Mouse (Mus musculus): ENCODE results near the gene Lzic.
"Not testable (repeated sequence)": the region's sequence is repeated elsewhere in the genome, so short reads cannot be mapped to it uniquely, and the experiment has no call there.

Lzic gene

DNA sequence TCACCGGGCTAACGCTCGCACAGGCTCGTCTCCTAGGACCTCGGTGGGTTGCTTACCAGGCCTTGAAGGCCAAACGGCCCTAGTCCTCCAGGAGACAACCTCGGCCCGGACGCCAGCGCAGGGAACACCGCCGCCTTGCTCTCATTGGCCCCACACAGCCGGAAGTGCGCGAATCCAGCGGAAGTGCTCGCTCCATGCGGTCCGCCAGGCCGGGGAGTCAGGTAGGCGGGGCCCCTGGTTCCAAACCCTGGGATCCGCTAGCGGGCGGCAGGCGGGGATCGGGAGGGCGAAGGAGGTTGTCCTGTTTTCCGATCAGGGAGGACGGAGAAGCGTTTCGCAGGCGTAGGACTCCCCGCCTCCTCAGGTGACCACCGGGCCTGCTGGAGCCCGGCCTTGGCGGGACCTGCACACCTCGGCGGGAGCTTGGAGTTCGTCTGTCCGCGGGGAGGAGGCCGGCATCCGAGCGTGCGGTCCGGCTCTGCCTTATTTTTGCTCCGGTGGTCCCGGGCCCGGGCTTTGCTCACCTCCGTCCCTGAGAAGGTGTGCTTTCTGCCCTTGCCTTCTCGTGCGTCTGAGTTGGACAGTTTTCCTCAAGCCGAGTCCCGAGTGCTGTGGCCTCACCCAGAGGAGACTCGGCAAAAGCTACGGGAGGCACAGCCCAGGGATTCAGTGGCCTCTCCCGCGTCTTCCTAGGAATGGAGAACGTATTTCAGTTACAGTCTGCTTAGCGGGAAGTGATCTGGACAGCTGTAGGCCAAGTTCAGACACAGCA, at the start of gene Lzic, which contains the start of gene Nmnat1:
TSS of gene Lzic (plus strand) at position 177 of the 772 bp plus-strand sequence.
TSS of gene Nmnat1 (minus strand) at position 150 of the 772 bp plus-strand sequence.
- DNase-seq (ENCODE audit: low read depth, low spot score), result peak; percentile 96

DNA sequence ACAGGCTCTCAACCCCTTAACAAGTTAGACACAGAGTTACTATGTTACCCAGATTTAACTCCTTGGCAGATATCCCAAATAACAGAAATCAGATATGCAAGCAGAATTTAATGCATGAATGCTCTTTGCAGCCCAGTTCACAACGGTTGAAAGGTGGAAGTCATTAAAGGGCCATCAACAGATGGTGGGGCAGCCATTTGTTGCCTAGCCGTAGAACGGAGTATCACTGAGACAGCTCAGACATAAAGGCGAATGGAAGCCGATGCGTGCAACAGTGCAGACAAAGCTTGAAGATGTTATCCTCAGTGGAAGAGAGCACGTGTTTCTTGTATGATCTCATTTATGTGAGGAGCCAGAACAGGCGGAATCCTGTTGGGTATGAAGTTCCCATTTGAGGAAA, 44.5 kb upstream of the Lzic start:
- no peak for DNase-seq (ENCODE audit: low read depth, low spot score)

DNA sequence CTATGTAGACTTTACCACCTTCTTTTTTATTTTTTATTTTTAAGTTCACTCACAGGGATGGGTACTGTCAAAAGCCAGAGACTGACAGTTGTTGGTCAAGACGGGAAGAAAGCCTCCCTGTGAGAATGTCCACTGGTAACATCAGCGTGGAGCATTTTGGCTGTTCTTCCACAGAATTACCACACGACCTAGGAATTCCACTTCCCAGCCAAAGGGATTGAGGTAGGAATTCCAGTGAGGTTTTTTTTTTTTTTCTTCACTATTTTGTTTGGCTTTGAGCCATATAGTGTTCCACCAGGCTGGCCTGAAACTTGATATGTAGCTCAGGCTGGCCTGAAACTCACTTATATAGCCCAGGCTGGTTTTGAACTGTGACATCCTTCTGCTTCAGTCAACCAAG, 42.6 kb upstream of the Lzic start:
- no peak for DNase-seq (ENCODE audit: low read depth, low spot score)

DNA sequence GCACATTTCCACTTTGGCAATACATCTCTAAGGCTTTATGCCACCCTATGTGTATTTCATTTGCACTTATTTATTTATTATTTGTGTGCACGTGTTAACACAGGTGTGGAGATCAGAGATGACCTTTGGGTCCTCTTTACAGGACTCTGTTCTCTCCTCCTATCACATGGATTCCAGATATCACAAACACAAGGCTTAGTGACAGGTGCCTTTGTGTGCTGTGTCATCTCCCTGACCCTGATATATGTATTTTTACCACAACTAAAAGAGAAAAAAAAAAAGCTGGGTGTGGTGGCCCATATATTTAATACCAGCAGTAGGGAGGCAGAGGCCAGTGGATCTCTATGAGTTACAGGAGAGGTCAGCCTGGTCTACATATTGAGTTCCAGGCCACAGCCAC, 40.6 kb upstream of the Lzic start:
- DNase-seq (ENCODE audit: low read depth, low spot score), result no peak

DNA sequence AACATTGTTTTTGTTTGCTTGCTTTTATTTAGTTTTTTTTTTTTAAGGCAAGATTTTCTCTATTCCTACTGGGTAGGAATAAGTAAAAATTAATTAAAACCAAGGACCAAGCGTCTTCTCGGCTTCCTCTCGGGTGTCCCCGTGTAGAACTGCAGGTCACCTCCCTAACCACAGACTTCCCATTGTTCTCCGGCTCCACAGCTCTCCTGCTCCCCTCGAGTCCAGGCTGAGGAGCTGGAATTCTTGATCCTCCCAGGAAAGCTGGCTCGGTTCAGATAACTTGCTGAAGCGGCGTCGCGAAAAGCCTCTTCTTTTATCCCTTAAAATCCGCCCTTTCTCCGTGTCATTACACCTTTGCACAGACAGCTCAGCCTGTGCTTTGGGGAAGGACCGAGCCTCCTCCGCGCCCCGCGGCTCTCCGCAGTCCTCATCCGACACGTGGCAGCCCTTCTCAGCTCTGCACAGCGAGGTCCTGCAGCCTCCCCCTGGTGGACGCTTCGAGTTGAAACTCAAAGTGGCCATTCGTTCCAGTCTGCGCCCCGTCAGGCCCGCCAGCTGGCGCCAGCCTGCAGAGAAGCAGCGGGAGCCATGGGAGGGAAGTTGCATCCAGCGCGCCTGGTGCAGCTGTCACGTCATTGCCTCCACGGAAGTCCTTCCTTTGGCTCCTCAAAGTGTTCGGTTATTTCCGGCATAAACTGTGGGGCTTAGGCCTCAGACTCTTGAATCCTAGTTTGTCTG, 39.9 kb upstream of the Lzic start:
- peak; percentile 92 for DNase-seq (ENCODE audit: low read depth, low spot score)

DNA sequence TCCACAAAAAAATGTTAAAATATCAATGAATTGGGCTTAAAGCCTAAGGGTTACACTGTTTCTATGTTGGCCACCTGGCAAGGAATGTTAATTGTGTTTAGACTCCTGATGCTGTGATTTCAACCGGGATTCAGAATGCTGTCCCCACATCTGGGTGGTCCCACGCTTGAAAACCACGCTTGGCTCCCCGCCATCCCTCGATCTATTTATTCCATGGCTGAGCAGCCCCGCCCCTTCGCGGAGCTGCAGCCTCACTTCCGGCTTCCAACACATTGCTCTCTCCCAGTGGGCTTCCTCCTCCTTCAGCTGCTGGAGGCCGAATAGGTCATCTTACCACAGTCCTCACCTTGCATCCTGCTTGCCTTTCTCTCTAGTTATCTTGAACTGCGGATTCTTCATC, 39.2 kb upstream of the Lzic start:
- DNase-seq (ENCODE audit: low read depth, low spot score), result peak; percentile 84

DNA sequence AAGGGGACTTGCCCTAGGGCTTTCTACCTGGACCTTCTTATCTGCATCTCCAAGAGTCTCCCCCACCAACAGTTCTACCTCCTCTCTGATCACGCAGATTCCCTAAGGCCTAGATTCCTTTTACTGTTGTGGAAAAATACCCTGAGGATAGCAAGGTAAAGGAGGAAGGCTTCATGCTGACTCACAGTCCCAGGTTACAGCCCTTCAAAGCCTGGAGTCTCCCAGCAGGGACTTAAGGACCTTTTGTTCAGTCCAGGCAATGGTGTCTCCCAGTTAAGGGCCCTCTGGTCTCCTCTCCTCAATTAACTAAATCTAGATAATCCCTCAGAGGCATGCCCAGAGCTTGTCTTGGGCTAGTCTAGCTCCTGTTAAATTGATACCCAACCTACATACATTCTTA, 38.7 kb upstream of the Lzic start:
- DNase-seq (ENCODE audit: low read depth, low spot score), result peak; percentile 67

DNA sequence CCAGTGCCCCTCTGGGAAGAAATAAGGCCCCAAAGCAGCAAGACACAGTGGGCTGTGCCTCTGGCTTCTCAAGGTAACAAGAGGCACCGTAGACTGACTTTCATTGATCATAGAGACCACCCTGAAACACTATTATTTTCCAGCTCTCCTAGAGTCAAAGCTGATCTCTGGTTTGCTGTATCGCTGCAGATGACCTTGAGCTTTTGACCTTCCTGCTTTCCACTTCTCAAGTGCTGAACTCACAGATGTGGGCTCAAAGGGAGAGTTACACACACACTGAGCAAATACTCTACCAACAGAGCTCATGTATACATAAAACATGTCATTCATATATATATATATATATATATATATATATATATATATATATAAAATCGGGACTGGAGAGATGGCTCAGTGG, 34.4 kb upstream of the Lzic start:
- DNase-seq (ENCODE audit: low read depth, low spot score), result peak; percentile 52

DNA sequence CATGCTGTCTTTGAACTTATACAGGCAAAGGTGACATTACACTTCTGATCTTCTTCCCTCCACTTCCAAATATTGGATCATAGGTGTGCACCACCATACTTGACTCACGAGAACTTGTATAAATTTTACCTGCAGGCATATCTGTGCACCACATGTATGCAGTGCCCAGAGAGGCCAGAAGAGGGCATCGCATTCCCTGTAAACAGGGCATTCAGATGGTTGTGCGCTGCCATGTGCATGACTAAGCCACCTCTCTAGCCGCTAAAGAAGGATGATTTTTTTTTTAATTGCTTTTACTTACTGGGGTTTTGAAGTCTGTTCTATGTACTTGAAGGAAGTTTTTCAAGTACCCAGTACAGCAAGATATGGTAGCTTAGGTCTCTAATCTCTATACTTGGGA, 31.4 kb upstream of the Lzic start:
- DNase-seq (ENCODE audit: low read depth, low spot score), result peak; percentile 82

DNA sequence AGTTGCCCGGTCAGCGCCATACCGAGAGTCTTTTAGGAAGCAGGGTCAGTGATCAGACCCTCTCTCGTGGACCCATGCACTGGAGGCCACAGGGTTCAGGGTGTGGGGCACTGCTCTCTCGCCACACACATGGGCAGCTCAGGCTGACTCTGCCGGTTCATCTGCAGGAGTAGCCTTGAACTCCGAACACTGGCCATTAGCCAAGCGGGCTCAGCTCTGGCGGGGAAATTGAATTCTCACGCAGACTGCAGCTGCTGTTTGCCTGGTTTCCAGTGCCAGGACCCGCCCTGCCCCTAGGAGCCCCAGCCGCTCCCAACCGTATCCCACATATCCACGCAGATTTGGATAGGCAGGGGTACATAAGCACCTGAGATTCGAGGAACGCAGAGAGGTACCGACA, 30.8 kb upstream of the Lzic start:
- DNase-seq (ENCODE audit: low read depth, low spot score), result no peak

DNA sequence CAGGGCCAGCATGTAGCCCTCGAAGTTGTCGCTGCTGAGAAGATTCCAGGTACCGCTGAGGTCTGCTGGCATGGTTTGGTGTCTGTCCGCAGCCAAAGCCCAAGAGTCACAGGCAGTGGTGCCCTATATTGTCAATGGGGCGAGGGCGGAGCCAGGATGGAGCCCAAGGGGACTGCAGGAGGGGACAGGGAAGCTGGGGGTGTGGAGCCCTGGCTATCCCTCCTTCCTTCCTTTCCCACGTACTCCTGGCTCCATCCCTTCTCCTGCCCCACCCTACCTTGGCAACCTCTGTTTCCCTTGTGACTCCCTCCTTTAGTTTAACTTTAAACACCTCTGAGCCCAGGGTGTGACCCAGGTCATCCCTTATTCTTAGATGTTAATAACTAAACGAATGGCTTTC, 30.1 kb upstream of the Lzic start, which contains the start of gene Rbp7:
TSS of gene Rbp7 (minus strand) at position 100 of the 400 bp plus-strand sequence.
- DNase-seq (ENCODE audit: low read depth, low spot score), result no peak

DNA sequence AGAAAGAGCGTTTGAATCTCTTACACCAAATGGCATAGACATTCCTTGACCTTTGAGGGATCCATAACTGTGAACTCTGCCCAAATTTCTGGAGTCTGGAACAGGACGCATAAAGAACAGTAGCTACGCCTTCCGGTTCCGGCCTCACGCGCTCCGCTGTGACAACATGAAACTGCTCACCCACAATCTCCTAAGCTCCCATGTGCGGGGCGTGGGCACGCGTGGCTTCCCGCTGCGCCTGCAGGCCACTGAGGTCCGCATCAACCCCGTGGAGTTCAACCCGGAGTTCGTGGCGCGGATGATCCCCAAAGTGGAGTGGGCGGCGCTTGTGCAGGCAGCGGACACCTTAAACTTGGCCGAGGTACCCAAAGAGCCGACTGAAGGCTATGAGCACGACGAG, 27.9 kb upstream of the Lzic start:
- DNase-seq (ENCODE audit: low read depth, low spot score), result not testable (repeated sequence)

DNA sequence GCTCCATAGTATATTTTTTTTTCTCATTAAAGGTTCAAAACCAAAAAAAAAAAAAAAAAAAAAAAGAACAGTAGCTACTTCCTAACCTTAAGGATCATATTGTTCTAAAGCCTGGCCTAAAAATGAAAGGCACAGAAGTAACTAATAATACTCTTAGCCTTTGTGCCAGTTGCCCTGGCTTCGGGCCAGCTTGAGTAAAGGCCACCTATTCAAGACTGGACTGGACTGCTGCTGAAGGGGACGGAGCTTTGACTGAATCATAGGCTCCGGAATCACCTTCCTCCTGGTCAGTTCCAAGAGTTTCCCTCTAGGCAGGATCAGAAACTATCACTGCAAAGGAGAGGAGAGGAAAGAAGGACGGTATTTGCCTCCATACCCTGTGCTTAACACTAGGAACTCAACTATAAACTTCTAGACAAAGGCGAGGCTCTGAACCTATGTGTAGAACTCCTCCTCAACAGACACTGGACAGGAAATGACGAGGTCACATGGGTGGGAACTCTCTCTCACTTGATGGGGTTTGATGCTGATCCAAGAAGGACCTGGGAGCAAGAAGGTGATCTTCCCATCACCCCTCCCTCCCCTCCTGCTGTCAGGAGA, 27.1 kb upstream of the Lzic start:
- DNase-seq (ENCODE audit: low read depth, low spot score), result no peak

DNA sequence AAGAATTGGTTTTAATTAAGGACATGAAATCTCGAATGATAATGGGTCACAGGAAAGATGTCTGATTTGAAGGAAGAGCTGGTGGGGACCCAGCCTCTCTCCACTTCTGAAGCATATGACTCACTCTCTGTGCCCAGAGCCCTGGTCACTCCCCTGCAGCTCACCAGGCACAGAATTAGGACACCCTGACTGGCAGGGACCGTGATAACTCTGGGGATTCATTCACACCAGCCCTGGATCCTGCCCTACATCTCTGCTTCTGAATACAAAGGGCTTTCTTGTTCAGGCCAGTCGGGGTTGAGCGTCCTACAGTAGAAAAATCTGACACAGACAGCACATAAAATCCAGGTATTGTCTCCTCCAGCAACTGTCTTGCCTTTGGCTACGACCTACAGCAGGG, 26.5 kb upstream of the Lzic start:
- no peak for DNase-seq (ENCODE audit: low read depth, low spot score)

DNA sequence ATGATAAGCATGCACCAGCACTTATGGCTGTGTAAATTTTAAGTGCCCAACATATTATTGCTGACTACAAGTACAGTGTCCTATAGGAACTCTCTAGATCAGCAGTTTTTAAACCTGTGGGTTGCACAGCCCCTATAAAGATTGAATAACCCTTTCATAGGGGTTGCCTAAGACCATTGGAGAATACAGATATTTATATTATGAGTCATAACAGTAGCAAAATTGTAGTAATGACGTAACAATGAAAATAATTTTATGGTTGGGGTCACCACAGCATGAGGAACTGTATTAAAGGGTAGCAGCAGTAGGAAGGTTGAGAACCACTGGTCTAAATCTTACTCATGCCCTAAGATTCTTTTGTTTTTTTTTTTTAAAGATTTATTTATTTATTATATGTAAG, 25.6 kb upstream of the Lzic start:
- no peak for DNase-seq (ENCODE audit: low read depth, low spot score)

DNA sequence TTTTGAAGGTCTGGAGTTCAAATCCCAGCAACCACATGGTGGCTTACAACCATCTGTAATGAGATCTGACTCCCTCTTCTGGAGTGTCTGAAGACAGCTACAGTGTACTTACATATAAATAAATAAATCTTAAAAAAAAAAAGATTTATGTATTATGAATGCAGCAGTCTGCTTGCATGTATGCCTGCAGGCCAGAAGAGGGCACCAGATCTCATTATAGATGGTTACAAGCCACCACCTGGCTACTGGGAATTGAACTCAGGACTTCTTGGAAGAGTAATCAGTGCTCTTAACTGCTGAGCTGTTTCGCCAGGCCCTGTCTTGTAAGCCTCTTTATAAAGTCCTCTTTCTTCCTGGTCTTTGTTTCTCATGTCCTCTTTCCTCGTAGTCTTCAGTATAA, 24.6 kb upstream of the Lzic start:
- not testable (repeated sequence) for DNase-seq (ENCODE audit: low read depth, low spot score)

DNA sequence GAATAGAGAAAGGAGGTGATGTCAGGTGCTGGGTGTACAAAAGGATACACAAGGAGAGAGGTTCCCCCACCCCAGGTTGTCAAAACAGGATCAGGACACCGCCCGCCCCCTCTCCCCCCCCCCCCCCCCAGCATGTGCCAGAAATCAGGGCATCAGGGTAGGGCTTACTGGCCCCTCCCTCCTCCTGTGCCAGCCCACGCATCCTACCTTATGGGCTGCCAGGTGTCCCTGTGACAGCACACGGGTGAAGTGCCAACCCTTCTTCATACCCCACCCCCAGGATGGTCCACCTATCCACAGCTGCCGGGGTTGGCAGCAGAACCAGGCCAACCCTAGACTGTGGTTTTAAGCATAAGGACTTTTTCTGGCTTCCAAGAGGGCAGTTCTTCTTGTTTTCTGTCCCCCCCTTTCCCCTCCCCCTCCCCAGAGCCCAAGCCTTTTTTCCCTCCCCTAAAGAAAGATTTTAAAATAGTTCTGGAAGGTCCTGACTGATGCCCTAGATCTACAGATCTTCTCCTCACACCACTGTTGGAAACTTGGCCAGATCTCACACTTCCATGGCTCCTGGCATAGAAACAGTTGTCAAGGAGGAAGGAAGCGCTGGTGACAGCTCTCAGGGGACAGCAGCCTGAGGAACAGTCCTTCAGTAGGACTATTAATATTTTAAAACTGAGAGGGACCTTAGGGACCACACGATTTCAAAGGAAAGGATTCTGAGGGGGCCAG, 23.3 kb upstream of the Lzic start:
- DNase-seq (ENCODE audit: low read depth, low spot score), result no peak

DNA sequence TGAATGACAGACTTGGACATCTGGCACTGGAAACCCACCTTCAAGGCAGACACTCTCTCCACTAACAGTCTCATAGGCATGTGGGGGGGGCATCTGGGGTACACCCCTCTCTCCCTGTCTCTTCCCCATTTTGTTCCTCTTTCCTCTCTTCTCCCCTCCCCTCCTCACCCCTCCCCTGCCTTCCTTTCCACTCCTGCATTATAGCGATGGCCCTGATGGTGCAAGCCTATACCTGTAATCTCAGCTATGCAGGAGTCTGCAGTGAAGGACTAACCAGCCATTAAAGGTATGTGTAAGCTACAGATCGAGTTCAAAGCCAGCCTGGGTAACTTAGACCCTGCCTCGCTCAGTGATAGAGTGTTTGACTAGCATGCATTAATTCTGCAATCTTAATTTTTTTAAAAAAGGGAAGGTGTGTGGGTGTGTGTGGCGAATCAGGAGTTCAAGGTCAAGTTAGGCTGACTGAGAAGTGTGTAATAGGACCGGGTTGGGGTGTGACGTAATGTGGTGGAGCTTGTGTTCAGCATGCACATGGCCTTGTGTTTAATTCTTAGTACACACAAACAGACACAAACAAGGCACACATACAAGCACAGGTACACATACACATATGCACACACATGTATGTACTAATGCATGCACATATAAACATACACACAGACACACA, 22.6 kb upstream of the Lzic start:
- DNase-seq (ENCODE audit: low read depth, low spot score), result no peak

DNA sequence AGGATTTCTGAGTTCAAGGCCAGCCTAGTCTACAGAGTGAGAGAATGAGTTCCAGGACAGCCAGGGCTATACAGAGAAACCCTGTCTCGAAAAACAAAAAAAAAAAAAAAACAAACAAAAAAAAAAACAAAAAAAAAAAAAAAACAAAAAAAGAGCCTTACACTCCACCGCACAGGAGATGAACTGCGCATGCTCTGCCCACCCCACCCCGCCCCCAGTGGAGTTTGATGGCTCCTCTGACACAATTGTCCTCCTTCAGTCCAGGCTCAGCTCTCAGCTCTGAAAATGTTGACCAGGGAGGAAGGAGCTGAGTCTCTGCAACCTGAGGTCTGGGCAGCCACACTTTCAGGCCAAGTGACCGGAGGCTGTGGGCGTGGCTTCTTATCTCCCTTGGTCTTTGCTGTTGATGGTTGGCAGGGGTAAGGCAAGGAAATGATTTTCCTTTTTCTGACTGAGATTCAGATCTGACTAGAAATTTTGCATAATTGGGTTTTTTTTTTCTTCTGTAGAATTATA, 21.5 kb upstream of the Lzic start:
- peak; percentile 47 for DNase-seq (ENCODE audit: low read depth, low spot score)

DNA sequence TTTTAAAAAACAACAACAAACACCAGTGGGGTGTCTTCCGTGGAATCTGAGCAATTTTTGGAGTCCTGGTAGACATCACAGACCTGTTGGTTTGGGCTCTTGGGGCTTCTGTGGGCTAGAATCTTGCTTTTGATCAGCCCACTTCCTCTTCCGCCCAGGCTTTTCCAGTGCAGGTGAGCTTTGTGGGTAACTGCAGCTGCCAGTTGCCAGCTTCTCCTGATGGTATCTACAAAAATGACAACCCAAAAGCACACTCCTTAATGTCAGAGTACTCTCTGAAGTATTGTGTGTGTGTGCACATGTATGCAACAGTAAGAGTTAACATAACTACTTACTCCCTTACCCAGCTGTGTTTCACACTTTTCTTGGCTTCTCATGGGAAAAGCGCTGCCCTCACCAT, 15.5 kb upstream of the Lzic start:
- DNase-seq (ENCODE audit: low read depth, low spot score), result no peak

DNA sequence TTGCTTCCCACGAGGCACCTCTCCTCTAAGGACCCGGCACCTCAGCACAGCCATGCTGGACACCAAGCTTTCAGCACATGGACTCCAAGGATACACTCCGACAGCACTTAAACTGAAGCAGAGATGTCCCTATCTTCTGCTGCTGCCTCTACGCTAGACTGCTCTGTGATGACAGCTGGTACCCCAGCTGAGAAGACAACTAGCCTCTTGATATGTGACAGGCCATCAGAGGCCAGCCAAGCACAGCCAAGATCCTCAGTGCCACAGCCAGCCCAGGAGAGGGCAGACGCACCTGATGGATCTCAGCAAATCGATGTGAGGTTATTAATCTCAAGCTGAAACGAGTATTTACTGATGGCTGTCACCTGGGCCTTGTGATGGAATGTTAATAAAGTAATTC, 9.9 kb upstream of the Lzic start:
- DNase-seq (ENCODE audit: low read depth, low spot score), result no peak
